Mouse (Mus musculus) layer of hippocampus, postnatal 25 days (tissue): ENCODE results near the gene Agpat2. TPM values are rescaled to one million over a fixed set of nuclear protein-coding genes. Genes with fewer than 3 reads are reported as not detected.

Experiments used
- DNase-seq, 2 experiments: peaks; one replicate each; pipeline ENCODE4 v3.0.0; 2022; ENCODE audit warnings: mixed read lengths in 2 of 2, low spot score in 1 of 2; ENCODE audit errors: extremely low spot score in 1 of 2
- total RNA-seq, 2 experiments: library from RNA; stranded (reverse); gene quantifications; 2 replicates each; pipeline ENCODE4 v1.2.3; 2021

The Agpat2 gene
- total RNA-seq, result 1 to 10 TPM; 1.2 to 1.9 TPM

DNA sequence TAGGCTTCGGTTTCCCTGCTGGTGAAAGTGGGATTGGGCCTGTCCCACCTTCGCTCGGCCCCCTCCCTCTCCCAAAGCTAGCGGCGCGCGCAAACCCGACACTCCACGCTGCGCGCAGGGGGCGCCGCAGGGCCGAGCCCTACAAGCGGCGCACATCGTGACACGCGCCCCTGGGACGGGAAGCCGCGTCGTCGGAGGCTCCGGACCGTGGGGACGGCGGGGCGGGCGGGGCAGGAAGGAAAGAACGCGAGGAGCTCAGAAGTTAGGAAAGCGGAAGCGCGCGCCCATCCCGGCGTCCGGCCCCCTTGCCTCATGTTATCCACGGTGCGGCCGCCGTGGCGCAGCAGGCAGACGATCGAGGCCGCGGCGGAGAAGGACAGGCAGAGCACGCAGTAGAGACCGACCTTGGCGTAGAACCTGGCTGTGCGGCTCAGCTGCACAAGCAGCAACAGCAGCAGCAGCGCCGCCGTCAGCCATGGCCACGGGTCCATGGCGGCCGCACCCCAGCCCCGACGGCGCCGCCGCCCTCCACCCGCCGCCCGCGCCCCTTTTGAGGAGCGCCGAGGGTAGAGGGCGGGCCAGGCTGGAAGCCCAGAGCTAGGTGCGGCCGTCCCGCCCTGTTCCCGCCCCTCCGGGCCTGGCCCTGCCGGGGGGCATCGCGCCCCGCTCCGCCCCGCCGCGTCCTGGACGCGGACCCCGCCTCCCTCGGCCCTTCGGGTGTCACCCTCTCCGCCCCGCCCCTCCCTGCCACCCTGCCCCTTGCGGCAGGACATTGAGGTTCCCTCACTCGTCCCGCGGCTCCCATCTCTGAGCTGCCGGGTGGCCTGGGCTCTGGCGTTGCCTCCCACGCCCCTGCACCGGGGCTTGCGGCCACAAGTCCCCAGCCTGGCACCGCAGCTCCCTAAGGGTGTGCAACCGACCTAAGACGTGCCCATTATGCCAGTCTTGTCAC lies at the start of gene Agpat2:
Gene Agpat2 (minus strand): TSS at position 698 of the 952 bp plus-strand sequence.
- DNase-seq, result peak in 1 of 2 experiments; percentile 20

DNA sequence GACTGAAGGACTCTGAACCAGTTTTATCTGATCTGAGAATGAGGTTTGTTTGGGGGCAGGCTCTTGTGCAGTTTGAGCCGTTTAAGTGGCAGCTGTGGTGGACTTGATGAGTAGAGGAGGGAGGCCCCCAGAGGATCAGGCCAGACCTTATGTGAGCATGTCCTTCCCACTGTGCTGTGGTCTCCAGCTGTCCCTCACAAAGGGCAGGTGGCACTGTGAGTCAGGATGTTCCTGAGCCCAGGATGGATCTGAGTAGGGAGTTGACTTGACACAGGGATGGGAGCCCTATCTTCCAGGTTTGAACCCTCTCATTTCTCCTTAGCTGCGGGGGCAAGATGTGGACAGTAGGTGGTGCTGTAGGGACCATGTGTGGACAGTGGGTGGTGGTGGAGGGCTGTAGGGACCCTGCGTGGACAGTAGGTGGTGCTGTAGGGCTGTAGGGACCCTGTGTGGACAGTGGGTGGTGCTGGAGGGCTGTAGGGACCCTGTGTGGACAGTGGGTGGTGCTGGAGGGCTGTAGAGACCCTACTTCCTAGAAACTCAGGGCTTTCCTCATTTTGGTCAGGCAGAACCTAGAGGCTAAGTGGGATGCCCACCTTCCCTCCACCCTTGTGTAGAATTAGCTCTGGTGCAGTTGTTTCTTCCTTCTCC lies 42.6 kb upstream of the Agpat2 start:
- DNase-seq, result peak in 1 of 2 experiments; percentile 60

DNA sequence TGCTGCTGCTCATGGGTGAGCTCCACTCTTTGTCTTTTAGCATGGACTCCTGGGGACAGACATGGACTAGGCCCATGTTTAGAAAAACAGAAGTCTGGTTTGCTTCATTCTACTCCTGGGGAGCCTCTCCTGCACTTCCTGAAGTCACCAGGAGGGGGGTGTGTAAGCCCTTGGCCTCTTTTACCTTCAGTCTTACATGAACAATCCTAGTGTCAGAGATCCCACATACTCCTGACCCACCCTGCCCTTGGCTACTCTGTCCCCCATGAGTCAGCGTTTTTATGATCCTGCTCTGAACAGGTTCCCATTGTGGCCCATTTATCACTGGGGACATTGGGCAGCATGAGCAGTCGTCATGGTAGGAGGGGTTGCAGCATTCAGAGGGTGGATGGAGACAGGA lies 39.7 kb upstream of the Agpat2 start:
- no peak for DNase-seq

DNA sequence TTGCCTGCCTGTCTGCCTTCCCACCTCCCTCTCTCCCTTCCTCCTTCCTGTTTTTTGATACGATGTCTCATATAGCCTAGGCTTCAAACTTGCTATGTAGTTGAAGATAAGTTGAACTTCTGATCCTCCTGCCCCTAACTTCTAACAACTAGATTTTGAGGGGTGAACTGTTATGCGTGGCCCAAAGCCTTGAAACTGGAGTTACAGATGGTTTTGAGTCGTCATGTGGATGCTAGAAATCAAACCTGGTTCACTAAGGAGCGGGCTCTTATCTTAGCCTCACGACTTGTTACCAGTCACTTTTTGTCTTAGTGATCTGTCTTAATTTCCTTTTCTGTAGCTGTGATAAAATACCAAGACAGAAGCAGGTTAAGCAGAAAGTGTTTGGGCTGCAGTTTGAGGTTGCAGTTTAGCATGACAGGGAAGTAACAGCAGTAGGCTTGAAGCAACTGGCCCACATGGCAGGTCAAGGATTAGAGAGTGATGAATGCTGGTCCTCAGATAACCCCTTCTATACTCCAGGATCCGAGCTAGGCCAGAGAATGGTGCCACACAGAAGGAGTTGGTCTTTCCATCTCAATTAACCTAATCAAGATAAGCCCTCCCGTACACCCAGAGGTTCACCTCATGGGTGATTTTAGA lies 36.9 kb upstream of the Agpat2 start:
- no peak for DNase-seq

DNA sequence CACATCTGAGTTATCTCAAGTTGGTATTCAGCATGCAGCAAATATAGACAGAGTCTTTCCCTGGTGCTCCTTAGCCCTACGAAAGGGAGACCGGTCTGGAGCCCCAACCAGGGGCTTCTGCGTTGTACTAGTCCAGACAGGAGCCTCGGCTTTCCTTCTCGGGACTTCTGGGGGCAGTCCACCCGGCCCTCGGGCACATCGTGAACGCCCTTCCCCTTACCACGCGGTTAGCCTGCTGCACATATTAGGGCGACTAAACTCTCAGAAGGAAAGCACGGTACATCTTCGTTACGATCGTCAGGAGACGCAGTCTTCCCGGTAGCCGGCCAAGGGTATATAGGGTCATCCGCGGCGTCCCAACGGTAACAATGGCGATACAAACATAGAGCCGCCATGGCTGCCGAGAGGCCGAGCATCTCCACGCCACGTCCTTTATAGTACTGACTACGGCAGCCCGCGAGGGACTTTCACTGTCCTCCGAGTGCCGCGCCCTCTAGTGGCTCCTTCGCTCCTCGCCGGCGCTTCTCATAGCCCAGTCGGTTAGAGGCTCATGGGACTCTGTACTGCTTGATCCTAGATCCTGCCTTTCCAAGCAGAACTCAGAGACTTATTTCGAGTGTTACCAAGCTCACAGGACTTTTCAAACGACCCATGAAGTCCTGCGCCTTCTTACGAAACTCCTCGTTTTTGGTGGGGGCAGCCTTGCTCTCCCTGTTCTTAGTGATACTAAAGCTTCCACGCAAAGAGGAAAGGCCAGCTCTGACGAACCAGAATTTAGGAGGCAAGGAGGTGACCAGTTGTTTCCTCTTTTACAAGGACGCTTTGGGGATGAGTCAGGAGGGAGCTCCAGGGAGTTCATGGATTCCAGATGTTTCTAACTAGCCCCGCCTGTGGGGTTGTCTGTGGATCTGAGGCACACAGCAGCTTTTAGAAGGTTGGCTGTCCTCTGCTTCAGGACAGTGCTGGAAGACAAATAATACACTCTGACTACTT lies 35.9 kb upstream of the Agpat2 start:
- peak; percentile 97 to 100 for DNase-seq

DNA sequence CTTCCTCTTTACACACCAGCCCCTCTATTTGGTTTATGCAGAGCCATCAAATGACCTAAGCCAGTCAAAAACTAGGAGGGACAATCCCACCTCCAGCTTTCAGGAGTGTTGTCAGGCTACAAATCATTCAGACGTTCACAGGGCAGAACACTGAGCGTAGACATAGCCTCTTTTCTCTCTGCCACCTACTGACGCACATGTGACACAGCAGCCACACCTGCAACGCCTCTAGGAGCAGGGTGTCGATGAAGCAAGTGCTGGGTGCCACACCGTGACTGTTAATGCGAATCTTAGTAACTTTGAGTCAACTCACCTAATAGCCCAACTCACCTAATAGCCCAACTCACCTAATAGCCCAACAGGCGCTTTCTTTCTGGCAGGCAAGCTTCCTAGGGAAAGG lies 34.9 kb upstream of the Agpat2 start:
- no peak for DNase-seq

DNA sequence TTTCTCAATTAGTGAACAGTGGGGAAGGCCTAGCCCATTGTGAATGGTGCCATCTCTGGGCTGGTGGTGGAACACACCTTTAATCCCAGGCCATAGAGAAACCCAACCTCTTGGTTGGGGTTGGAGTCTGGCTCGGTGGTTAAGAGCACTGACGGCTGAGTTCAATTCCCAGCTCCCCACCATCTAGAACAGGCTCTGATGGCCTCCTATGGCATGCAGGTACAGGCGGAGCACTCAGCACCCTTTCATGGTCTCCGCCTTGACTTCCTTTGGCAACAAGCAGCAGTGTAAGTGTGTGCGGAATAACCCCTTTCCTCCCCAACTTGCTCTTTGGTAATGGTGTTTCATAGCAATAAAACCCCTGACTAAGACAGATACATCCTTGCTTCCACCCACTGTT lies 34.4 kb upstream of the Agpat2 start:
- no peak for DNase-seq

DNA sequence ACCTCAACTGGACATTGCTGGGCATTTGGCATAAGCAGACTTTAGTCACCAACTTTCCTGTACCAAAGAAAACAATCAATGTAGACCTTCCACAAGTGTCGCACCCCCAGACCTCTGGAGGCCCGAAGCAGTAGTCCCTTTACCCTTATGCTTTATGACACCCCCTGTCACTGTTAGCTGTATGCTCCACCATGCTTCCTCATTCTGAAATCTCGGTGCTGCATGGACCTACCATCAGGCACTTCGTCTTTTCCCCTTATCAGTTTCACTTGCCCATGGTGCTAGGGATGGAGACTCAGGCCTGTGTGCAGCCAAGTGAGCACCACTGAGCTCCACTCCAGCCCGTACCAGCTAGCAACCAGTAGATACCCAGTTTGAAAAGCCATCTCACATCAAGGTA lies 33.8 kb upstream of the Agpat2 start:
- DNase-seq, result no peak

DNA sequence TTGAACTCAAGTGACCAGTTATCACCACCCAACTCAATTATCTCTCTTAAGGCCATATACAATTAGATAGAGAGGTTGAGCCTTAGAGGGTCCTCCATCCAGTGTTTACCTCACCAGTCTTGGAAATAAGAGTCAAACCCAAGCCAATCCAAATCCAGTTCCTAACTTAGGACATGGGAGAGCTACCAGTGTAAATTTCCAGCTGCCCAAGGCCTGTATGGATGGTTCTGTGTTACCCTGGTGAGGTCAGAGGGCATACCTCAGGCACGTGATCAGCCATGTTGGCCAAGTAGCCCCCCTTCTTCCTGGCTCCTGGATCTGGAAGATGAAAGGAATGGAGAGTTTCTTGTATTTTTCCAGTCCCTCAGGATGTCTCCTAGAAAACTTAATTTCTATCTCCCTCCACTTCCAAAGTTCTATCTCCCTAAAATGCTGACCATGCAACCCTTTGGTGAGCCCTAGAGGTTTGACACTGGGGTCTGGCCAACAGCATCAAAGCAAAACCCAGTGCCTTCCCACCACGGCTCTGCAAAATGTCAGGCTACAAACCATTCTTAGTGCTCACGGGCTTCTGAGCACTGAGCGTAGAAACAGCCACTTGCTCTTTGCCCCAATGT lies 33.2 kb upstream of the Agpat2 start:
- no peak for DNase-seq

DNA sequence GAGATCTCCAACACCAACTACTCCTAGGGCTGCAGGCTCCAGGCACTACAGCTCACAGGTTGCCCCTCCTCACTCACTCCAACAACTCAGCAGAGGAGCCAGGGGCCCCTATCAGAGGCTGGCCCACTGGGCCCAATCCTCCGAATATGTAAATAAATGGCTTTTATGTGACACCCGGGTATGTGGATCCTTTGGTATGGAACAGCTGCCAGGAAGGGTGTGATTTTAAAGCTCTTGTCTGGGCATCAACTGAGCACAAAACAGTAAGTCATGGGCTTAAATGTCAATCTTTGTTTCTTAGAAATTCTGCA lies 32.1 kb upstream of the Agpat2 start:
- DNase-seq, result no peak

DNA sequence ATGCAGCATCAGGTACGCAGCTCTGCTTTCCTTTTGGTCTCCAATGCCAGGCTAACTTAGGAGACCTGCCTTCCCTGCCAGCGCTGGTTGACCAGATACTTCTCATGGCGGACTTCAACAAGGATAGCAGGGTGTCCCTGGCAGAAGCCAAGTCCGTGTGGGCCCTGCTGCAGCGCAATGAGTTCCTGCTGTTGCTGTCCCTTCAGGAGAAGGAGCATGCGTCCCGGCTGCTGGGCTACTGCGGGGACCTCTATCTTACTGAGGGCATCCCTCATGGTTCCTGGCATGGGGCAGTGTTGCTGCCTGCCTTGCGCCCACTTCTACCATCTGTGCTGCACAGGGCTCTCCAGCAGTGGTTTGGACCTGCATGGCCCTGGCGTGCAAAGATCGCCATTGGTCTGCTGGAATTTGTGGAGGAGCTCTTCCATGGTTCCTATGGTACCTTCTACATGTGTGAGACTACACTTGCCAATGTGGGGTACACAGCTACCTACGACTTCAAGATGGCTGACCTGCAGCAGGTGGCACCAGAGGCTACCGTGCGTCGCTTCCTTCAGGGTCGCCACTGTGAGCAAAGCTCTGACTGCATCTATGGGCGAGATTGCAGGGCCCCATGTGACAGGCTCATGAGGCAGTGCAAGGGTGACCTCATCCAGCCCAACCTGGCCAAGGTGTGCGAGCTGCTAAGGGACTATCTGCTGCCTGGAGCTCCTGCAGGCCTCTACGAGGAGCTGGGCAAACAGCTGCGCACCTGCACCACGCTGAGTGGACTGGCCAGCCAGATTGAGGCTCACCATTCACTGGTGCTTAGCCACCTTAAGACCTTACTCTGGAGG lies 31.5 kb upstream of the Agpat2 start:
- no peak for DNase-seq

DNA sequence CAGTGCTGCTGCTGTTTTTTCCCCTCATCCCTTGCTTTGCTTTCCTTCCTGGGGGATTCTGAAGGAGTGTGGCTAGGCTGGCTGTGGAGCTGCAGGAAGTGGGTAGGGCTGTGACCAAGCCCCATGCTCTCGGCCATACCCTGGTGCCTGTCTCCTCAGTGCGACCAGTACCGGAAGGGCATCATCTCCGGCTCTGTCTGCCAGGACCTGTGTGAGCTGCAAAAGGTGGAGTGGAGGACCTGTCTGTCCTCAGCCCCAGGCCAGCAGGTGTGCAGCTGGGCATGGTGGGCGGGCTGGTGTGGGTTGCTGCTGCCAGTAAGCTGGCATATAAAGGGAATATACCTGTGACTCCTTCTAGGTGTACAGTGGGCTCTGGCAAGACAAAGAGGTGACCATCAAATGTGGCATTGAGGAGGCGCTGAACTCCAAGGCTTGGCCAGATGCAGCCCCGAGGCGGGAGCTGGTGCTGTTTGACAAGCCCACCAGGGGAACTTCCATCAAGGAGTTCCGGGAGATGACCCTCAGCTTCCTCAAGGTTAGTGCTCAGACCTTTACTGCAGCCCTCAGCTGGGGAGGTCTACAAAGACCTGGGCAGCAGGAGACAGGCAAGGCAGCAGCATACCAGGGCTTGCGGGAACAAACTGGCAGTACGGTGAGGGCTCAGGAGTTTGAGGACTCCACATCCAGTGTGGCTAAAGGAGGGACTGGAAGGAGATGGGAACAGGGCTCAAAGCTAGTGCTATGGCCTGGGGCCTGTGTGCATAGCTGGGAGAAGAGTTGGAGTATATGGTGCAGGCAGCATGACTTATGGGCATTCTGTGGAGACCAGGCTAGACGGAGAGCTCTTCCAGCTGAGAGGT lies 30.6 kb upstream of the Agpat2 start:
- no peak for DNase-seq

DNA sequence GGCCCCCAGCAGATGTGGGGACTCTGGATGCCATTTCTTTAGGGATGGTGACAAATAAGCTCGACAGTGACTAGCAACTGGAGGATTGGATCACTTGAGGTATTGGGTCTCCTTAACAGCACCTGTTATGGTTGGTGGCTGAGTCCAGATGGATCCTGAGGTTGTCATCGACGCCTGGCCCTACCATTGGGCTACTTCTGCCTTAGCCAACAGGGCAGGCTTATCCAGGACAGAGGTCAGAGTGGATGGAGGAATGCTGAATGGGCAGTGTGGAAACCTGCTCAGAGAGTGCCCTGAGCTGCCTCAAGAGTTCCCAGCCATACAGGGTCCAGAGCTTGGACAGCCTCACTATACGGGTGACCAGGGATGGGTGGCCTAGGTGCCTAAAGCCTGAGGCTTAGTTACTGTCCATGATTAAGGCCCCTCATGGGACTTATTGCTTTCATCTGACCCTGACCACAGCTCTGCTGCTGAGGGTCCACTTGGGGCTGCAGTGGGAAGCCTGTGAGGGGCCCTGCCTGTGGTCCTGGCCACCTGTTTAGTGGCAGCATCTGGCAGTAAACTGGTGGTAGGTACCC lies 29.8 kb upstream of the Agpat2 start:
- no peak for DNase-seq

DNA sequence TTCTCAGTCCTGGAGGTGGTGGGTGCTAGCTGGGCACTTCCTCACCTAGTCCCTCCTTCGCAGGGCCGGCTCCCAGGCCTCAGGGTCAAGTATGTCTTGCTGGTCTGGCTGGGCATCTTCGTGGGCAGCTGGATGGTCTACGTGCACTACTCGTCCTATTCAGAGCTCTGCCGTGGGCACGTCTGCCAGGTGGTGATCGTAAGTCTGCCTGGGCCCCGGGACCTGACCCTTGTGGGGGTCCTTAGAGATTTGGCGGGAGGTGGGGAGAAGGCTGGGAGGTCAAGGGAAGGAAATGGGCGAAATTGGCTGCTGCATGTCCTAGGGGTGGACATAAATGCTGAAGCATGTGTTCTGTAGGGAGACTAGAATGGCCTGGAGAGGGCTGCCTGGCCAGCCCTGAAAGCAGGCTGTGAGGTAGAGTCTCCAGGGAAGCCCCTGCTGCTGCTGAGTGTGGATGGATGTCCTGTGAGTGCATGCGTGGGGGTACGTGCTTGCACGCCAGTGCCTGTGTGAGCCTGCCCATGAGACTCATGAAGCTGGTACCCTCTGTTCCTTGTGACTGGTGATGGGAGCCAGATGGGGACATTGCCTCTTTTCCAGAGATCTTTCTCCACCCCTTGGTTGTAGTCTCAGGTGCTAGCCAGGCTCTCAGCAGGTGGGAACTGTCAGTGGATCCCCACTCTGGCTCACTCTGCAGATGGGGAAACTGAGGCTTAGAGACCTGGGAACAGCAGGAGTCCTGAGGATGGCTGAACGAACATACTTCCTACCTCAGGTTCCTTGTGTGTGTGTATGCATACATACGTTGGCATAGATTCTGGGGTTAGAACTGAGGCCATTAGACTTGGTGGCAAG lies 28.6 kb upstream of the Agpat2 start:
- DNase-seq, result no peak

DNA sequence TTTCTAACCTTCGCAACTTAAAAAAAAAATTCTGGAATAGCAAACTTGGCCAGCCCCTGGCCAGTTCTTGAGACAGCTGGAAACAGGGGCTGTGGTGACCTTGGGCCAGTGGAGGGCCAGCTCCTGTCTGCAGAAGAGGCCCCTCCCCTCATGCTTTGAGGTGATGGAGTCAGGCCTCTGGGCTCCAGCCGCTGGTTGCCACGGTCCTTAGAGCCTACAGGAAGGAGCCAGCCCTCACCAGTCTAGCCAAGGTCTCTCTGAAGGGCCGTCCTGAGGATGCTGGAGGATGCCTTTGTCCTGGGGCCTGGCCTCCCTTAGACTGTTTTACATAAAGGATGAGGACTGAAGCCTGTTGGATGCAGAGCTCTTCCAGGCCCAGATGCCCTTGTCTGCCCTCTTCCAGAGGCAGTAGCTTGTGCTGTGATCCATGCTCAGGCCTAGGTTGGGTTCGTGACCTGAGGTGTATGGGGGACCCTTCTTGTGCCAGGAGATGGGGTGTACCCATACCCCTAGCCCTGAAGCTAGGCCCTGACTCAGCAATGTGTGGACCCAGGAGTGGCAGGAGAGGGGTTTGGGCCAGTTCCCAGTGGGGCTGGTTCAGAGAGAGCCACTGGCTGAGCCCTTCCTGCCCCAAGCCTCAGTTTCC lies 24.7 kb upstream of the Agpat2 start:
- DNase-seq, result no peak
